Mouse (Mus musculus) WW6 (cell line): ENCODE results near the gene Dennd2a.

Experiments used
- DNase-seq: peaks from one replicate; pipeline ENCODE4 v3.0.0-alpha.2; 2013; ENCODE audit warnings: low read depth, low spot score

Gene Dennd2a

DNA sequence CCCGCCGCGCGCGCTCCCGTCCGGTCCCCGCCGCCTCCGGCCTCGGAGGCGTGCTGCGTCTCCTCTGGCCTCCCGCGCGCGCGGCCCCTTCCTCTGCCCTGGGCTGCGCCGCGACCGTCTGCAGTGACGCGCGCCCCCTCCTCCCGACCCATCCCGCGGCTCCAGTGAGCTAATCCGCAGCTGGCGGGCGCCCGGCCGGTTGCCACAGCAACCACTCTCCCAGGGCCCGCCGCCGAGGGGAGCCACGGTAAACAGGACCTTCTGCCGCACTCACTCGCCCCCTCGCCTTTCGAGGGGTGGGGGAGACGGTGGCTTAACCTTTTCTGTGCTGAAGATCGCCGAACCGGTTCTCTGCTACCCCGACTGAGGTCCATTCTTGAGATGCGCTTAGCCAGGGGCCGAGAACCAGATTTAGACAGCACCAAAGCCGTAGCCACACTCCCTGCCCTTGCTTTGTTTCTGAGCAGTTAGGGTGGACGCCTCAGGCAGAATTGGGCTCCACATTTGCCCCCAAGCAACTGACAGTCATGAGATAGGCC is at the start of gene Dennd2a:
Gene Dennd2a (minus strand): TSS at position 145 of the 539 bp plus-strand sequence.
- no peak for DNase-seq

DNA sequence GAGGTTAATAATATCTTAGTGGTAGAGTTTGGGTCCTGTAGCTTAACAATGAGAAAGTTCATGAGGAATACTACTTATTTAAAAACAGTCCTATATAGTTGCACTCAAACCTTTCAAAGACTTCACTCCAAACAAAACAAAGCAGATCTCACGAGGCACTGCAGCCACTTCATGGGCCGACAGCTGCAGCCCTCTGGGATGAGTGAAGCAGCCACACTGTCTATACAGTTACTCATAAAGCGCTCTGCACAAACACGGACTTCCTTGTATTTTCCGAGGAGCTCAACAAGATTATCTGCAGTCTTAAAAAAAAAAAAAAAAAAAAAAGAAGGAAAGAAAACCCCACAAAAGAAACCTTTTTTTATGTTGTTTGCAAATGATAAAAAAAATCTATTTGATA is 49.7 kb upstream of the Dennd2a start:
- DNase-seq, result no peak

DNA sequence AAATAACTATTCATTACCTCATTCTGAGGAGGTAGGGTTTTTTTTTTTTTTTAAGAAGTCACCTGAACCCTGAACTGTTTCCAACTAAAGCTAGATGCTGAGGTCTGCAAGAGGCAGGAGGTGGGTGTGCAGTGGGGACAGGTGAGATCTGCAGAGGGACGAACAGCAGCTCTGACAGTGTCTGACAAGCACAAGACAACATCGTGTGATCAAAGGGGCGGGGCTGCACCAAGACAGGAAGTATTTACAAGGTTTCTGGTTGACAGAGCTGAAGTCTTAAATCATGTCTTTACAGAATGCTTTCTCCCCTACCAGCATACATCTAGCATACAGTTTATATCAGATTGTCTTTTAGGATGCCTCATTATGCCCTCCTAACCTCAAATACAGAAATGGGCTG is 49.2 kb upstream of the Dennd2a start:
- DNase-seq, result no peak

DNA sequence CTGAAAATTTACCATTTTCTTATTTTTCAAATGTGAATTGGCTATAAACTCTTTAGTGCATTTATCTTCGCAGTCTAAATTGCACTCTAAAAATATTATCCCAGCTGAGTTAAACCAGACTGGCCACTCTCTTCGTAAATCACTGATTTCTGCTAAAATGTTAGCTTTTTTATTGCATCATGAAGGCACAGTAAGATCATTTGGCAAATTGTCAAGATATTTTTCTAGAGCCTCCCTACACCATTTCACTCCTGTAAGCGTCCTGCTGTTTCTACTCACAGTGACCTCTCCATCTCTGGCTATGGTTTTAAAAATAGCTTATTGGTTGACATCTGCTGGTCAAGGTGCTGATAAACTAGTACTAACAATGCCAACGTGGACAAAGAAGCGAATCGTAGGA is 48.4 kb upstream of the Dennd2a start:
- no peak for DNase-seq

DNA sequence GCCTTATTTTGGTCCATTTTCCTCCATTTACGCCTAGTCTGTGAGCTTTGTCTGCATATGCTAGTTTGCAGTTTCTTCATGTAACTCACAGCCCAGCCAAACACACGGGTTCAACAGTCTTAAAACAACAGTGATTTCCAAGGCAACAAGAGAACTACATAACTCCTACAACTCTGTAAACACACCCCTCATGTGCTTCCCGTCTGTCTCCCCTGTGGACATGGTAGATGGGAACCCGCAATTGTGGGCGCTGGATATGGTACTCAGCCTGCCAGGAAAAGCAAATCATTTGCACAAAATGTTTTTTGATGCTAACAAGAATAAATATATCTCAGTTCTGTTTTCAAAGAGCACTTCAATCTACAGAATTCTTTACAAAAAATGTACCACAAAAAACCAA is 46.9 kb upstream of the Dennd2a start:
- no peak for DNase-seq

DNA sequence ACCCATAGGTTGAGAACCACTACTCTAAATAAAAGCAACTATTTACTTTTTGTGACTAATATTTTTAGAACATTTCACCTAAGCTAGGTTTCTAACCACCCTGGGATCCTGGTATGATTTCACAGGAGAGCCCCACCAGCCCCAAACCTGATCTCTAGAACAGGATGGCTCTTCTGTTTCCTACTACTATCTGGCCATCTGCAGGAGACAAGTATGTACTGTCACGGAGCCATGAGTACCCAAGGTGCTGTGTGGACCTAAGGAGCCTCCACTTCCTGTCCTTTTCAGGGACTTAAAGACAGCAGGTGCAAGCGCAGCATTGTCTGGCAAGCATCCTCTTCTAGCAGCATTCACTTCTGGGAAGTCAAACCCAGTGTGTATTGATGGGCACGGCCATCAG is 44.2 kb upstream of the Dennd2a start:
- DNase-seq, result no peak

DNA sequence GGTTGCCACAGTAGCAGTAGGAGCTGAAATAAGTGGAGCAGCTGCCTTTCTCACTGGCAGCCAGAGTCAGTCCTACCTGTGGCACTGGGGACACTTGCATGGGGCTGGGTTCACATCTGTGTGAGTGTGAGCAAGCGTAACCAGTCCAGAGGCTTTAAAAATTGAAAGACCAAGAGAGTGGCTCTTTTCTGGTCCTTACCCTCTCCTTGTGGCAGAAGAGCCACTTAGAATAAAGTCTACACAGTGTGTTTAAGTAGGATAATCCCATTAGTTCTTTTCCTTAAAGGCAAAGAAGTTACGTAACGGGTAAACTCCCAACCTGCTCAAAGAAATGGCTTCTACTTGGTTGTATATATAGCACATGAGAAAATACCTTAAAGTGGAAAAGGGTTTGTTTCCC is 43.2 kb upstream of the Dennd2a start:
- no peak for DNase-seq

DNA sequence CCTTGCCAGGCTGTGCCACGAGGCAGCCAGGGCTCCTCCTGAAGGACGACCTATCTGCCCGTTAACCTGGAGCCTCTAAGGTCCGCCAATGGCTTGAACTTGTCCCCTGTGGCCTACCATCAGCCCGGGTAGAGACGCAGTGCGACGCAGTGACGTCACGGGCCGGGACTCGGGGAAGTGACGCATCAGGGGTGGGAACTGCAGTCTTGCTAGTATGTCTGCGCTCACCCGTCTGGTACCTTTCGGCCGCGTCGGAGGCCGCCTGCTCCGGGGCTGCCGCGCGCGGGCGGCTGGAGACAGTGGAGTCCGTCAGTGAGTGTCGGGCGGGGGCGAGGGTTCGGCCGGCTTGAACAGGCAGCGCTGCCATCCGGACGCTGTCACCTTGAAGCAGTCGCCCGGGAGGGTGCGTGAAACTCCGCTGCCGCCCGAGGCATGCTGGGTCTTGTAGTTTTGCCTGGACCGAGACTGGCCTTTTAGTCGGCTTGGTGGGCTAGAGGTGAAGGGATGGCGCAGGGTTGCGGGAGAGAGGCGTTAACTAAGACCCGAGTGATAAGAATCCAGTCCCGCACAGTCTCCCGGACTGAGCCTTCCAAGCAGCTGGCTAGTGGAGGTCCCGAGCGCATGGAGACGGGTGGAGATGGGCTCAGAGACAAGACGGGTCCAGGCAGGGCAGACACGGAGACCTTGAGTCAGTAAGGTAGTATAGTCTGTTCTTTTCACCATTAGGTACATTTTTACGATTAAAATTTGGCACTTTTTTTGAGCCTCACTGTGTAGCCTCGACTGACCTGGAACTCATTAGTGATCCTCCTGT is 34.9 kb upstream of the Dennd2a start, which contains the start of gene Ndufb2:
Gene Ndufb2 (plus strand): TSS at position 174 of the 814 bp plus-strand sequence.
- DNase-seq, result peak; percentile 89

DNA sequence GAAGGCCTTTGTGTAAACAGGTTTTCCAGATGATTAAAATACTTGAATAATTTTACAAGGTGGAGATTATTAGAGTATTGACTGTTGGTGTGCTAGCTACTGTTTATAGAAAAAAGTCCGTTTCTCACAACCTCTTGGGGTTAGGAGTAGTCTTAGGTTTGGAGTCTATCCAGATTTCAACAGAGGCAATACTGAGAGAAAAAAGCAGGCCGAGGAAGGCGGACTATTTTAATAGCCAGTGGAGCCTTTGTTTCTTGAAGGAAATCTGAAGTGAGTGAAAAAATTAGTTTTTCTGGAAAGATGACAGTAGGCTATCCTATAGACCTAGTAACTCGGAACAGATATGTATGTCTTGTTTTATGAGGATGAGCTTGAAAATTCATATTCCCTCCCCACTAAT is 33.8 kb upstream of the Dennd2a start:
- DNase-seq, result no peak

DNA sequence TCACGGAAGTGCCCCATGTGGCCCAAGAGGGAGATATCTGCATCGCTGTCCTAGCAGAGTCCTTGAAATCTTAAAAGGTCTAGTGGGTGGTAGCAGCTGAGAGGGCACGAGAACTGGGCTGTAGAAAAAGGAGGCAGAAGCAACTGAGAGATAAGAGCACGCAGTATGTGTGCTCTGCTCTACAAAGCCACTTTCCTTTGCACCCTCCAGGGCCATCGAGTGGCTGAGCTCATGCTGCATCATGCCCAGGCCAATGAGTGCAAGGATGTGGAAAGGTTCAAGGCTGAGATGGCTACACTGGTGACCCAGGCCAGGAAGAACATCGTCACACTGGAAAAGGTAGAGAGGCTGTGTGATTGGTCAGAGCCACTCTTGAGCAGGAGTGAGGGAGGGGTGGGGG is 27.9 kb upstream of the Dennd2a start, which contains the start of gene Gm42420:
Gene Gm42420 (plus strand): TSS at position 237 of the 400 bp plus-strand sequence.
- no peak for DNase-seq

DNA sequence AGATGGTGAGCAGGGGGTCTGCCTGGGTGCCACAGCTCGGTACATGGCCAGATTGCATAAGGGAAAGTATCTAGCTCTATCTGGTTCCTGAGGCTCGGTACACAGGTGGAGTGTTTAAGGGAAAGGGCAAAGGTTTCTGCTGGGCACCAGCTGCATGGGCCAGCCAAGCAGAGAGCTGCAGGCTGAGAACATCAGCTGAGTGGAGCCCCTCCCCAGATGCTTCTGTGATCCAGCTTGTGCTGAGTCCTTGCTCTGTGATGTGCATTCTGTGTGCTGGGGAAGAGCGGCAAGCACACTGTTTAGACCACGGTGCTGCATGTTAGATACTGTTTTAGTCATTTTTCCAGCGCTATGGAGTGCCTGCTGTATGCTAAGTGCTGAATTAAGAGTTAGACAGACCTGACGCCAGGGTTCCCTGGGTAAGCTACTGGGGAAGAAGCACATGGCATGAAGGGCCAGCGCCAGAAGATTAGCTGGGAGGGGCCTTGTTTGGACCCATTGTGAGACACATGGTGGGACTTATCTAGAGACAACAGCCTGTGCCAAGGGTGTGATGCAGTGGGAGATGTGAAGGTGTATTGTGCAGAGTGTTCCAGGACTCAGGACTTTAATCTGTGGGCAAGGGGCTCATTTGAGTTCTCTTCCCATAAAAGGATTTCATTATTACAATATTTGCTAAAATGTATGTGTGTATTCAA is 23.6 kb upstream of the Dennd2a start:
- DNase-seq, result no peak

DNA sequence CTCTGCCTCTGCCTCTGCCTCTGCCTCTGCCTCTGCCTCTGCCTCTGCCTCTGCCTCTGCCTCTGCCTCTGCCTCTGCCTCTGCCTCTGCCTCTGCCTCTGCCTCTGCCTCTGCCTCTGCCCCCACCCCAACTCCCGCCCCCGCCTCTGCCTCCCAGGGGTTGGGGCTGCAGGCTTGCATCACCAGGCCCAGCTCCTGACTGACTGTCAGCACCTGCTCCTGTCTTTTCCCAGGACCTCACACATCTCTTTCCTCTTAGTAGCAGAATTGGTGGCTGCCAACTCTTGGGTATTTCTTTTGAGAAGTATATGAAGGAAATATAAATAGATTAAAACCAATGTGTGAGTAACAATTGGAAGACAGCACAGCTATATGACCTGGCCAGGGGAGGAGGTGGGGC is 22.9 kb upstream of the Dennd2a start:
- no peak for DNase-seq

DNA sequence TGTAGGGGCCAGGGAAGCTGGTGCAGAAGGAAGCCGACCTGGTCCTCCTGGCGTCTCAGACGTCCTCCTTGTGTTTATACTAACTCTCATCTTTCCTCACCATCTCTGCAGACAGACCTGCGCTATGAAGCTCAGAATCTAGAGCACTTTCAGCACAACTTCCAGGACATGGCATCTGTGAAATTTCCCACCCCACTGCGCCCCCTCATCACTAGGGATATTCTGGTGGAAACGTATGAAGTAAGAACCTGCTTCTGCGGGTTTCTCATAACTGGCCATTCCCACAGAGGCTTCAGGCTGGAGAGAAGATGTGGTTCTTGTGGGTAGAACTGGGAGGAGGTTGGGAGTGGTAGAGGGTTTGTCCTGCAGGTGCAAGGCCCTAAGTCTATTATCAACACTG is 21.9 kb upstream of the Dennd2a start:
- no peak for DNase-seq

DNA sequence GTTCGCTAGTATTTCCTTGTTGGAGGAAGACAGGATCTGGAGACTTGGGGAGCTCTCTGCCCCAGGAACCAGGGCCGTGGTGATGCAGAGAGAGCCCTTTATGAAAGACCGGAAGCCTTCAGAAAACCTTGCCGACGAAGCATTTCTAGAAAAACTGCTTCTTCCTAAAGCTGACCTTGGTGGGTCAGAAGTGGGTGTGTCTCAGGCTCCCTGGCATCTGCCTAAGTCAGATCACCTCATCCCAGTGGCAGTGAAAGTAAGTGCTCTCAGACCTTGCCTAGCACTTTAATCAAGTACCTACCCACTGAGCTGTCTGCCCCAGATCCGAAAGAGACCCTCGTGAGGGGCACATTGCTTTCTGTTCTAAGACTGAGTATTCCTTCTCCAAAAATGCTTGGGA is 17.3 kb upstream of the Dennd2a start:
- DNase-seq, result no peak

DNA sequence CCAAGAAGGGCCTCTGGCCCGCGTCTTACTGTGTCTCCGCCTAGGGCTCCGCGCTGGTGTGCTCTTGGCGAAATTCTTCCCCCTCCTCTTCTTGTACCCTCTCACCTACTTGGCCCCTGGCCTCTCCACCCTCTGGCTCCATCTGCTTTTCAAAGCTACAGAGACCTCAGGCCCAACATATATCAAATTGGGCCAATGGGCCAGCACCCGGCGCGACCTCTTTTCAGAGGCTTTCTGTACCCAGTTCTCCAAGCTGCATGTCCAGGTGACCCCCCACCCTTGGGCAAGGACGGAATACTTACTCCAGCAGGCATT is 16.8 kb upstream of the Dennd2a start:
- no peak for DNase-seq

DNA sequence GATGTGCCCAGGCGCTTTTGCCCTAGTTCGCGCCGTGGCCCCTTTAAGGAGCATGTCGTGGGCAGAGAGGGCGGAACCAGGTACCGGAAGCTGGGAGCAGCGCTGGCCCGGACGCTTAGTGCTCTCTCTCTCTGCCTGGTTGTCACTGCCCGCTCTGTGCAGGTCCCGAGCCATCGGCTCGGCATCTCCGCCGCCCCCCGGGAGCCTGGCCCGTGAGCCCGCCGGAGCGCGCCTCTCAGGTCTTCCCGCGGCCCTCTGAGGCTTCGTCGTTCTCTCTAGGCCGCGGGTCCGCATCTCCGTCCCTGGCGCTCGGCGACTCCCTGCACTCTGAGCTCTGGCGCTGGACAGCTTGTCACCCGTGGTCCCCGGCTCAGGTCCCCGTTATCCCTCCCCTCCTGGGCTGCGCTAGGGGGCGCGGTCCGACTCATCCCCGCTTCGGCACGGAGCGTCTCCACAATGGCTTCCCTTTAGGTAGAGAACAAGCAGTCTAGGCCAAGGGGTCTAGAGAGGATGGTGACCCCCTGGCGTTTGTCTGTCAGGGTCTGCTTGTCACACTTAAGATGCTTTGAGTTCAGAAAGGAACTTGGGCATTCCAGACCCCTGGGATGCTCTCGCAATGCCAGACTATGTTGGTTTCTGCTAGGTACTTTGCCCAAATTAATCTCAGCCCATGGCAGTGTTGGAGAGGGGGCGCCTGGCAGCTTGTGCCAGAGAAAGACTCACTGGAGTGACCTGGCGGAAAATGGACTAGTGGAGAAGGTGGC is 16.3 kb upstream of the Dennd2a start, which contains the start of gene Adck2:
Gene Adck2 (plus strand): TSS at position 83 of the 764 bp plus-strand sequence.
- DNase-seq, result no peak

DNA sequence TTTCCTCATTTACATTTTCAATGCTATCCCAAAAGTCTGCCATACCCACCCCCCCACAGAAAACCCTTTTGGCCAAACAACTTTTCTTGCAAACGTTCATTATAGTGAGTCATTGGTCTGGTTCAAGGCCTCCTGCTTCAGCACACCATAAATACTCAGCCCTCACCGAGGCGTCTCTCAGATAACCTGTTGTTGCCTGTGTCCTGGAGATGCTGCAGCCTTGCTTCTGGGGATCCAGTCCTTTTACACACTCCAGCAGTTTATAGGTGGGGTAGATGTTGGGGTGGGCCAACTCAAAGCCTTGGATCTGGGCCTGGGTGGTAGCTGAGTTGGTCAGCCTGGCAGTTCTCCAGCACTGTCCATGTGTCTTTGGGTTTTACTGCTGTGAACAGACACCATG is 12.8 kb upstream of the Dennd2a start:
- no peak for DNase-seq

DNA sequence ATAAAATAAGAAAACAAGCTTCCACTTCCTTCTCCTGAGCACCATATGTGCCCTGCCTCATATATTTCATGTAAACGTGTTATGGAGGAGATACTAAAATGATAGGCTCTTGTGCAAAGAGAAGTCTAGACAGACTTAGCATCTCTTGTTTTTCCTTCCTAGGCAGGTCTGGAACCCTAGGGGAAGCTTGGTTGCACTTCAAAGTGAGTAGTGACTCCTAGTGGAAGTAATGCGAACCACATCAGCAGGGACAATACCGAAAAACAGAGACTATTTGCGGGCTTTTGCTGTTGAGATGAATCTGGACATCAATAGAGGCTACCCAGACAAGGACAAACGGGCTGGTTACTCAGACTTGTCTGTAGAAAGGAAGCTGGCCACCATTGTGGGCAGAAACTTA is 9.9 kb upstream of the Dennd2a start:
- DNase-seq, result no peak

DNA sequence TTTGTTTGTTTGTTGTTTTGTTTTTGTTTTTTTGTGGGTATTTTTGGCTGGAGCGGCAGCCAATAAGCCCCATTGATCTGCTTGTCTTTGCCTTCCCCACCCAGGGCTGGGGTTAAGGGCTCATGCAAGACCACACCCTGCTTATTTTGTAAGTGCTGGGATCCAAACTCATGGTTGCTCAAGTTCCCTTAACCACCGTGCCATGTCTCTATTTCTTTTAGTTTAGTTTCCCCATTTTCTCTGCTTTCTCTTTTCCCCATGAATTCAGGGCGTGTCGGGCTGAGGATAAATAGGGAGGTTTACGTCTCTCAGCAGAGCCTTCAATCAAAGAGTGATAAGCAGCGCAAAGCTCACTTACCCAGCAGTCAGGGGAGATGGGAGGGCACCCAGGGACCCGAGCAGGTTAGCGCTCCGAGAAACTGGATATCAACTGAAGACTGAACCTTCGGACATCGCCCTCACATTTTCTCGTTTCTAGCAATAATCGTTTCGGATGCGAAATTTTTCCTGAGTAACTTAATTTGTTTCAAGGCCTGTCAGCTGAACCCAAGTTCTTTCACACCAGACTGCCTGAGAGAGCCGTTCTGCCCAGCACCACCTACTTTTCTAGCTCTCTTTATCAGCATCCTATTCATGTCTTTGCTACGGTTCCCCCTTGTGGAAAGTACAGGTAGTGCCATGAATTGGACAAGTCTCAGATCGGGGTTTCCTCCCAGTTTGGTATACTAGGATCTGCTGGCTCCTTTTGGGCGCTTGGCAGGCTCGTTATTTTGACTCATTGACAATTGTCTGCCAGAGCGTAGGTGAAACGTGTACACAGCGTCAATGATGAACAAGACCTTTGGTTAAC is 4.7 kb upstream of the Dennd2a start:
- DNase-seq, result no peak

DNA sequence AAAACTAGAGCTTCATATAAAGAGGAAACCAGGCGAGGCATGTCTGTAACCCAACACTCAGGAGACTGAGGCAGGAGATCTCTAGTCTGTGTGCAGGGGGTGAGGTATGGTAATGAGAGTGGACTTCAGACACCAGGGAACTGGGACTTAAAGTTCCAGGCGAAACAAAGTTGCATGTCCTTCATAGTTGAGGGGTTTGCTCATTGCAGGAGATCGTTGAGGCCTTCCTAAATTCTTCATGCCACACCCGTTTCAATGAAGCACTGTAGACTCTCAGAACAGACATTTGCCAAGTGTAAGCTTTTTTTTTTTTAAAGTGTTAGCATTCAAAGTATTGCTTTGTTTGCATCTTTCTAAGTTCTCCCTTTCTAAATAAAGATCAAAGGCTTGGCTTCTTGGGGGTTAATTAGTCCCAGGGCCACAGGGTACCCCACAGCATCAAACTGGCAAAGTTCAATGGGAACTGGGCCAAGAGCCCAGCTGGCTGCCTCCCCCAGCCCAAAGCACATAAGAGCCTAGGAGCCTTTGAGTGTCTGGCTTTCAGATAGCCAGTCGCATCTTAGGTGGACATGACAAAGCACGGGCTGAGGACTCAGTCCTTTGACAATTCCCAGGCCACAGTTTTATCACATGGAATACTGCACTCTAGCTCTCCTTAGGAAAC is 1.7 kb upstream of the Dennd2a start:
- DNase-seq, result no peak
